10 mouse cellular contexts compared by ENCODE assay signal in the genomic region with DNA sequence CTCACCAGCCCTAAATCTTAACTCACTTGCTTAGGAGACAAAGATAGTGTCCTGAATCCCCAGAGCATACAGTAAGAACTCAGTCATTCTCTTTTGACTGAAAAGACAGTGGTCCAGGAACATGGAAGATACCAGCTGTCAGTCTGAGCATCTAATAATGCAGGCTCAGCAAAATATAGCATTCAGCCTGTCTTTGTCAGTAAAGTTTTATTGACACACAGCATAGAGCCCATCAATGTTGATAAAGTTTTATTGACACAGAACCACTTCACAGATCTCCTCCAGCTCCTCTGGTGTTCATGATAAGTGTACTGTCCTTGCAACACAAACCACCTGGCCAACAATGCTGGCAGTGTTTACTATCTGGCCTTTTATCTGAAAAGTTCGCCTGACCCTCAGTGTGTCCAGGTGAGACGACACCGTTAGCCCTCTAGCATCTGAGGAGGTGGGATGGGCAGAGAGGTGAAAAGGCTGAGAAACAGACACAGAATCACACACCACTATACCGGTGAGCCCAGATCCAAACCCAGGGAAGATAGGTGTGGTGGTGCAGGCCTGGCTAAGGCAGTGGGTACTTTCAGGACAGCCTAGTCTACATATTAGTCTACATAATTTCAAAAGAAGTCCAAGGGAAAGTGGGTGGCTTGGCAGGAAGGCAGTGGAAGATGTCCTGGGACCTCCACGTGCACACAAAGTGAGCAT. TPM values are rescaled to one million over a fixed set of nuclear protein-coding genes. Genes with fewer than 3 reads are reported as not detected.
DNase-seq lines count a peak whose midpoint lies in the region; ATAC-seq and TF ChIP-seq lines count a peak whose summit lies in the region.
"Had no signal": no experiment of that assay in that cellular context is flagged by ENCODE, and none has a peak within 500 bp of the region (broad histone marks: within the 10 kb centered on the region; RNA-seq: fewer than 3 reads in every experiment).

No protein-coding gene starts in this region.

- H3K27ac ChIP-seq in cerebellum, adult 2 months (ENCODE audit: insufficient read depth, low read length): peak overlapping the region; percentile 65; the same call in 1 of the 2 replicates
- H3K27ac ChIP-seq in kidney, adult 2 months (ENCODE audit: insufficient read depth, low read depth, low read length): peak overlapping the region; percentile 76
- H3K27ac ChIP-seq in neural tube, embryonic 11.5 days (ENCODE audit: low read depth, low read length): no peak overlapping the region

- no peaks in the 10 kb centered on the region for H3K27me3 ChIP-seq in cerebellum, adult 2 months (ENCODE audit: control insufficient read depth, insufficient read depth, low read length)
- H3K27me3 ChIP-seq in kidney, adult 2 months (replicated peaks; ENCODE audit: control insufficient read depth, insufficient read depth, low read length): no peaks in the 10 kb centered on the region
- no peaks in the 10 kb centered on the region for H3K27me3 ChIP-seq in neural tube, embryonic 11.5 days (ENCODE audit: control insufficient read depth, insufficient read depth, low read length)

- H3K36me3 ChIP-seq in kidney, adult 2 months (ENCODE audit: control insufficient read depth, insufficient read depth, low read length): no peaks in the 10 kb centered on the region
- H3K36me3 ChIP-seq in neural tube, embryonic 11.5 days (ENCODE audit: control insufficient read depth, insufficient read depth, low read length): no peaks in the 10 kb centered on the region; the same call in 1 of the 2 replicates

- no peak overlapping the region for H3K4me2 ChIP-seq in neural tube, embryonic 11.5 days (ENCODE audit: low read depth)

- H3K4me3 ChIP-seq in cerebellum, adult 2 months (replicated peaks; ENCODE audit: insufficient read depth, low read depth, low read length): no peak overlapping the region
- H3K4me3 ChIP-seq in kidney, adult 2 months (ENCODE audit: insufficient read depth, low read depth, low read length): no peak overlapping the region
- H3K4me3 ChIP-seq in neural tube, embryonic 11.5 days (ENCODE audit: low read depth, low read length): no peak overlapping the region; the same call in 1 of the 2 replicates

- ATAC-seq in neural tube, embryonic 11.5 days (ENCODE audit: insufficient read depth, low FRiP score, low TSS enrichment): no peak

- peaks cover 9% of the 10 kb centered on the region; the same call in 1 of the 2 replicates for H3K4me1 ChIP-seq in cerebellum, adult 2 months (ENCODE audit: control insufficient read depth, insufficient read depth, low read length)
- H3K4me1 ChIP-seq in kidney, adult 2 months (ENCODE audit: control insufficient read depth, insufficient read depth, low read length): 0 out of 2 replicates have a peak, but pooled peaks cover 11% of the 10 kb centered on the region
- peaks cover 7% of the 10 kb centered on the region for H3K4me1 ChIP-seq in neural tube, embryonic 11.5 days (ENCODE audit: control insufficient read depth, insufficient read depth, low read length)

- TF ChIP-seq CTCF in cerebellum, adult 2 months (IDR thresholded peaks at IDR 0.05; ENCODE audit: borderline replicate concordance, insufficient read depth, low read depth, low read length): no peak
- TF ChIP-seq CTCF in kidney, adult 2 months (conservative IDR thresholded peaks at IDR 0.05; ENCODE audit: insufficient read depth, insufficient read length, low read depth, low read length): no peak

- H3K9ac ChIP-seq in neural tube, embryonic 11.5 days (ENCODE audit: low read length): peak overlapping the region; percentile 98; the same call in 1 of the 2 replicates

- no peaks in the 10 kb centered on the region for H3K9me3 ChIP-seq in neural tube, embryonic 11.5 days (ENCODE audit: control insufficient read depth, low read length)

- no peak for TF ChIP-seq POLR2A in cerebellum, adult 2 months (IDR thresholded peaks at IDR 0.05; ENCODE audit: borderline replicate concordance, insufficient read depth, low read length)
- no peak for TF ChIP-seq POLR2A in kidney, adult 2 months (IDR thresholded peaks at IDR 0.05; ENCODE audit: low read depth, low read length)

- WGBS in cerebellum, adult 2 months: 87% methylated on average over 5 of the region's 5 CpGs
- 79% methylated on average over 5 of the region's 5 CpGs for WGBS in kidney, adult 2 months
- WGBS in neural tube, embryonic 11.5 days: 84% methylated on average over 5 of the region's 5 CpGs

- no peak for DNase-seq in cerebellum, adult 2 months
- DNase-seq in cerebellum, adult 8-10 months: no peak
- DNase-seq in kidney, adult 2 months: no peak
- DNase-seq in kidney, postnatal 14 days: no peak
- no peak for DNase-seq in neural tube, embryonic 11.5 days (ENCODE audit: low spot score)
- no peak for DNase-seq in neural tube, embryonic 10.5 days (ENCODE audit: extremely low spot score, low spot score)
- no peak for DNase-seq in frontal cortex, adult 2 months (ENCODE audit: extremely low spot score in 1 of 2, low spot score in 1 of 2)
- no peak for DNase-seq in urinary bladder, postnatal 36 days (ENCODE audit: low spot score in 2 of 2)

RNA-seq across cellular contexts. Expression of a gene that starts 0.9 kb away (rescaled TPM):
- 140 and 143 TPM in 2 replicates for polyA plus RNA-seq in cerebellum, adult 2 months (2012; rRNA removed)
- 110 and 121 TPM in 2 replicates for polyA plus RNA-seq in kidney, adult 2 months (2012; rRNA removed)
- 150 and 155 TPM in 2 replicates for polyA plus RNA-seq in neural tube, embryonic 11.5 days (2014; fragmentation: Nextera tagmentation; extraction: Ambion mirVana)
- 325 and 370 TPM in 2 replicates for polyA plus RNA-seq in frontal cortex, adult 2 months (2012; rRNA removed)

RNA-seq across cellular contexts. Expression of a gene that starts 1.7 kb away (rescaled TPM):
- polyA plus RNA-seq in cerebellum, adult 2 months (2012; rRNA removed): 0.16 and 0.19 TPM in 2 replicates
- polyA plus RNA-seq in kidney, adult 2 months (2012; rRNA removed): 0.03 and 0.08 TPM in 2 replicates
- 0.23 TPM in 1 of 2 replicates, not detected in the other for polyA plus RNA-seq in neural tube, embryonic 11.5 days (2014; fragmentation: Nextera tagmentation; extraction: Ambion mirVana)
- polyA plus RNA-seq in frontal cortex, adult 2 months (2012; rRNA removed): 1.00 and 1.1 TPM in 2 replicates
- polyA plus RNA-seq: limb, embryonic 11.5 days had no signal

RNA-seq across cellular contexts. Expression of a gene that starts 15.4 kb away (rescaled TPM):
- polyA plus RNA-seq in cerebellum, adult 2 months (2012; rRNA removed): 2.2 and 2.5 TPM in 2 replicates
- 17.0 and 24.1 TPM in 2 replicates for polyA plus RNA-seq in kidney, adult 2 months (2012; rRNA removed)
- polyA plus RNA-seq in neural tube, embryonic 11.5 days (2014; fragmentation: Nextera tagmentation; extraction: Ambion mirVana): 1.3 and 1.7 TPM in 2 replicates
- polyA plus RNA-seq in frontal cortex, adult 2 months (2012; rRNA removed): 5.6 and 7.0 TPM in 2 replicates

RNA-seq across cellular contexts. Expression of a gene that starts 25.7 kb away (rescaled TPM):
- polyA plus RNA-seq in cerebellum, adult 2 months (2012; rRNA removed): 126 and 127 TPM in 2 replicates
- polyA plus RNA-seq in kidney, adult 2 months (2012; rRNA removed): 90.2 and 122 TPM in 2 replicates
- 99.7 and 101 TPM in 2 replicates for polyA plus RNA-seq in neural tube, embryonic 11.5 days (2014; fragmentation: Nextera tagmentation; extraction: Ambion mirVana)
- polyA plus RNA-seq in frontal cortex, adult 2 months (2012; rRNA removed): 140 and 166 TPM in 2 replicates

RNA-seq across cellular contexts. Expression of a gene that starts 28.3 kb away (rescaled TPM):
- polyA plus RNA-seq in cerebellum, adult 2 months (2012; rRNA removed): 0.29 and 0.41 TPM in 2 replicates
- 17.9 and 19.9 TPM in 2 replicates for polyA plus RNA-seq in kidney, adult 2 months (2012; rRNA removed)
- polyA plus RNA-seq in neural tube, embryonic 11.5 days (2014; fragmentation: Nextera tagmentation; extraction: Ambion mirVana): 0.77 and 1.6 TPM in 2 replicates
- 0.40 and 0.71 TPM in 2 replicates for polyA plus RNA-seq in frontal cortex, adult 2 months (2012; rRNA removed)
- polyA plus RNA-seq: erythroblast, embryonic 14.5 days had no signal
